Mouse (Mus musculus) liver, embryonic 14.5 days (tissue): ENCODE results near the gene Atxn7l1. TPM values are rescaled to one million over a fixed set of nuclear protein-coding genes. Genes with fewer than 3 reads are reported as not detected.

Experiments used
- ATAC-seq: fragments of 200-750 bp; cut with Nextera tagmentation; 2 replicates; pipeline ENCODE4 v1.8.0; 2017; ENCODE audit warnings: moderate number of reproducible peaks, mild to moderate bottlenecking, moderate library complexity; ENCODE audit not compliant: insufficient read depth
- DNase-seq, 3 experiments: peaks; one replicate each; pipeline ENCODE4 v3.0.0-alpha.2; 2012 to 2013; ENCODE audit warnings: low read depth in 3 of 3, low spot score in 3 of 3
- H3K27ac ChIP-seq: fragments of 300-500 bp; sonication (generic); 2 replicates; pipeline ENCODE4 v1.5.1; 2014; ENCODE audit warnings: moderate library complexity, mild to moderate bottlenecking, control low read depth, inconsistent platforms
- H3K27me3 ChIP-seq: fragments of 300-500 bp; sonication (generic); 2 replicates; pipeline ENCODE4 v1.6.1; 2014; ENCODE audit warnings: mild to moderate bottlenecking, low read length, moderate library complexity; ENCODE audit not compliant: control insufficient read depth, insufficient read depth
- H3K36me3 ChIP-seq: fragments of 300-500 bp; sonication (generic); replicated peaks from 2 replicates; pipeline ENCODE4 v1.6.1; 2014; ENCODE audit warnings: low read depth; ENCODE audit not compliant: control insufficient read depth, insufficient read depth
- H3K4me1 ChIP-seq, 2 experiments: fragments of 200-500 bp in 1 of 2; fragments of 300-500 bp in 1 of 2; sonication (generic) in 1 of 2; replicated peaks; 2 replicates each; pipeline ENCODE4 v1.6.1; 2012 to 2014; ENCODE audit warnings: antibody characterized with exemption in 1 of 2, inconsistent platforms in 1 of 2, low read length in 1 of 2; ENCODE audit not compliant: control insufficient read depth in 2 of 2, insufficient read depth in 2 of 2
- H3K4me2 ChIP-seq: fragments of 300-500 bp; sonication (generic); 2 replicates; pipeline ENCODE4 v1.6.1; 2014; ENCODE audit warnings: low read depth, mild to moderate bottlenecking, control low read depth, moderate library complexity
- H3K4me3 ChIP-seq, 2 experiments: fragments of 200-500 bp in 1 of 2; fragments of 300-500 bp in 1 of 2; sonication (generic) in 1 of 2; 2 replicates each; pipeline ENCODE4 v1.5.1; 2012 to 2014; ENCODE audit warnings: low read depth in 2 of 2, low read length in 2 of 2, mild to moderate bottlenecking in 2 of 2, control low read depth in 1 of 2, inconsistent platforms in 1 of 2, moderate library complexity in 1 of 2; ENCODE audit not compliant: insufficient read depth in 1 of 2
- H3K9ac ChIP-seq: fragments of 300-500 bp; sonication (generic); replicated peaks from 2 replicates; pipeline ENCODE4 v1.6.1; 2014; ENCODE audit warnings: mild to moderate bottlenecking, control low read depth, moderate library complexity
- H3K9me3 ChIP-seq: fragments of 300-500 bp; sonication (generic); 2 replicates; pipeline ENCODE4 v1.6.1; 2016; ENCODE audit warnings: low read length, mixed read lengths; ENCODE audit not compliant: control insufficient read depth
- CTCF ChIP-seq: IDR thresholded peaks from 2 replicates; pipeline ENCODE4 v1.5.1; 2016; ENCODE audit warnings: antibody characterized with exemption, low read depth, control low read depth
- EP300 ChIP-seq: IDR thresholded peaks from 2 replicates; pipeline ENCODE4 v1.6.1; 2016; ENCODE audit warnings: antibody characterized with exemption, low read depth
- WGBS: fragments of 180-500 bp; shearing (Covaris S2); extraction: QIAGEN DNeasy Blood & Tissue Kit; methylation state at CpG from one replicate; pipeline ENCODE4 v1.1.7; 2014; ENCODE audit not compliant: insufficient replicate concordance; 5-methylcytosine and 5-hydroxymethylcytosine counted together
- polyA plus RNA-seq, 2 experiments: library from polyadenylated mRNA; depleted of rRNA in 1 of 2; stranded (reverse) in 1 of 2; unstranded in 1 of 2; fragments of >200 nt; fragmentation: Nextera tagmentation in 1 of 2; extraction: Ambion mirVana in 1 of 2; gene quantifications; 2 replicates each; pipeline versions ENCODE4 v1.2.1 to v1.2.3; 2012 to 2014

Atxn7l1 gene
- polyA plus RNA-seq, 2 experiments, result 13.3 to 13.9 TPM

DNA sequence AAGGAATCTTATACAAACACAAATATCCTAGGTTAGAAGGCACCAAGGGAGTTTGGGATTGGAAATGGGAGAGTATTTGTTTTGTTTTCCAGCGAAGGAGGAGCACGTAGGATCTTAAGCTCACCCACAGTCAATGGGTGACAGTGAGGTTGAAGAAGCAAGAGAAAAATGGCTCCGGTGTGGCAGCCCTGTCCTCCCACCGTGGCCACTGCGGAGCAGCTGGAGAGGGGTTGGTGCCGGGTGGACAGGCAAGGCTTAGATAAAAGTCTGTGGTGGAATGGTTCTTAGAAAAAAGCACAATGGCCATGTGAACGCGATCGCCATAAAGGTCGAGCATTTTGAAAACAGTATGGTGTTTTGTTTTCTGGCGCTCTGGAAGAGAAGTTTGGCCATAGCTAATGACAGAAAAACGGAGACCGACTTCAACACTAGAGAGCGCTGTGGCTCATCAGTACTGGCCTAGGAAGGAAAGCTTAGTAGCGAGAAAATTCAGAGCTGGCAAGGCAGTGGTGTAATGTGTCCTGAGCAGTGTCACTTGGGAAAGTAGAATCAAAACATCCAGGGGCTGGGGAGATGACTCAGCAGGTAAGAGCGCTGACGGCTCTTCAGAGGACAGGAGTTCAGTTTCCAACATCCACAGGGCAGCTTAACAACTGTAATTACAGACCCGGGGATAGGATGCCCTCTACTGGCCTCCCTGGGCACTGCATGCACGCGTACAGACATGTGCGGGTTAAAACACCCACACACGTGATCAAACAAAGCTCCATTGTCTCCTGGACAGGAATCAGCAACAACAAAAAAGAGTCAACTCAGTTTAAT is 232.3 kb downstream of the Atxn7l1 start:
- Histone ChIP-seq H3K9ac (peak overlapping the region; percentile 31), H3K27ac (no peak overlapping the region), H3K4me3 (peak overlapping the region; percentile 2 to 59), H3K36me3 (no peaks in the 10 kb centered on the region), H3K9me3 (no peaks in the 10 kb centered on the region), H3K4me1 (no peaks in the 10 kb centered on the region; a peak in 1 of 4 replicates), H3K27me3 (no peaks in the 10 kb centered on the region), H3K4me2 (peak overlapping the region; percentile 57)
- TF ChIP-seq EP300, result no peak
- TF ChIP-seq CTCF, result peak; percentile 96
- peak; percentile 83 for ATAC-seq
- WGBS, result 13% methylated on average over 22 of the region's 22 CpGs
- peak; percentile 53 to 65 (median 59) for DNase-seq

DNA sequence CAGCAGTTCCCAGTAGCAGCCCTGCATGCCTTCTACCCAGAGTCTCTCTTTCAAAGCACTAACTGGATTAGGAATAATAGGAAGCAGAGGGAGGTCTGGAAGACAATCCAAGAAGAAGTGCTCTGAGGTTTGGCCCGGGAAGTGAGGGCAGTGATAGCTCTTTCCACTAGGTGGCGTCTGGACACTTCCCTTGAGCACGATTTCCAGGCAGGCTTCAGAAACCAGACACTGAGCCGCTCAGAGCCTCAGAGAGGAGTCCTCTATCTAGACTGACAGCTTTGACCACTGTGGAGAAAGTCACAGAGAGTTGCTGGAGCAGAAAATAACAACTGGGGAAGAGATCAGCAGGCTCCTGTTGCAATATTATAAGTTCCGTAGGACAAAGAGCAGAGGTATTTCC is 241.3 kb downstream of the Atxn7l1 start:
- H3K36me3 ChIP-seq, result no peaks in the 10 kb centered on the region
- H3K27me3 ChIP-seq, result no peaks in the 10 kb centered on the region
- no peak overlapping the region for H3K9ac ChIP-seq
- no peak overlapping the region for H3K27ac ChIP-seq
- no peaks in the 10 kb centered on the region for H3K4me1 ChIP-seq
- no peak overlapping the region for H3K4me2 ChIP-seq
- H3K9me3 ChIP-seq, result no peaks in the 10 kb centered on the region
- H3K4me3 ChIP-seq, result no peak overlapping the region
- ATAC-seq, result no peak
- 12% methylated on average over 5 of the region's 5 CpGs for WGBS
- TF ChIP-seq EP300, result no peak
- peak; percentile 90 for TF ChIP-seq CTCF
- peak; percentile 27 to 49 (median 41) for DNase-seq

- no peaks in the 10 kb centered on the region for H3K27me3 ChIP-seq
- TF ChIP-seq EP300 (no peak), CTCF (peak; percentile 11; the same call in 1 of the 2 replicates)
- DNase-seq, result no peak
- no peaks in the 10 kb centered on the region for H3K9me3 ChIP-seq
- H3K4me3 ChIP-seq, result no peak overlapping the region
- no peaks in the 10 kb centered on the region for H3K4me1 ChIP-seq
- no peak overlapping the region for H3K9ac ChIP-seq
- ATAC-seq, result no peak
- H3K27ac ChIP-seq, result no peak overlapping the region
- WGBS, result 52% methylated on average over 2 of the region's 2 CpGs
- H3K36me3 ChIP-seq, result no peaks in the 10 kb centered on the region
- no peak overlapping the region for H3K4me2 ChIP-seq
These were observed 243.5 kb downstream of the Atxn7l1 start for GRCm38 (mm10) chr12:33390844-33391560.

DNA sequence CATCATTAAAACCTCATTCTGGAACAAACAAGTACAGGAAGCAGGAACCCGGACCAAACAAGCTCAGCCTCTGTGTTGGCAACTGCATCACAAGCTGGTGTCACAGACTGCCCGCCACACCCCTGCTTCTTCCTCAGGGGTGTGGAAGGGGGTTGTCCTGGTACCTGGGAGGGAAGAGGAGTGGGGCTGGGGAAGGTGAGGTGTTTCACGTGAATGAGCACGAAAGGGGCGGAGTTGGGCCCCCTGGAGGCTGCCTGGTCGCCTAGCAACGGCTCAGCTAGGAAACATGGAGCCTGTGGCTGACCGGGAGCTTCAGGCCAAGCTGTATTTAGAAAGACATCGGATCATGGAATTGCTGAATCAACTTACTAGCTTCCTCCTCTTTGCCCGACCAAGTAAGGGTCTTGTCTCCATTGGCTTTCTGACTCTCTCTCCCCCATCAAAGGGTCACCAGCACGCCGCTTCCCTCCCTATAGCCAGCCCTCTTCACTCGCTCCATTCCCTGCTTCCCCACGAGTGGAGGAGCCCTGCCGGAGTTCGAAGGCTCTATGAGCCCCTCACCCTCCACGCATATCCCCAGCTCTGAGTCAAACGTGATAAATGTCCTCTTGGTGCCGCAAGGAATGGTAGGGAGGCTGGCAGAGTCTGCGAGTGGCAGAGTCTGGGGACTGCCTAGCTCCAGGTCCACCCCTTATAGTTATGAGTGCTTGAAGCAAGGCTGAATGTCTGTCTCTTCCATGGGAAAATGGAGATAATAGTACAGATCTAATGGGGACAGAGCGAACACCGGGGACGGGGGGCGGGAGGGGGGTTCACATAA is 247.5 kb downstream of the Atxn7l1 start, which contains the start of gene Efcab10:
Gene Efcab10, plus strand, starts transcription at position 51 of the 820 bp plus-strand sequence.
- Histone ChIP-seq H3K27ac (no peak within 1 kb of the TSS), H3K9me3 (no peaks in the 10 kb centered on the region), H3K4me1 (no peaks in the 10 kb centered on the region), H3K36me3 (no peaks in the 10 kb centered on the region), H3K4me2 (0 out of 2 replicates have a peak within 1 kb of the TSS, but pooled peaks have one; percentile 15), H3K9ac (no peak within 1 kb of the TSS), H3K4me3 (no peak within 1 kb of the TSS), H3K27me3 (no peaks in the 10 kb centered on the region)
- ATAC-seq, result no peak
- 23% methylated on average over 24 of the region's 24 CpGs for WGBS
- DNase-seq, result no peak
- TF ChIP-seq CTCF, result no peak
- TF ChIP-seq EP300, result no peak
